Mouse (Mus musculus): Measurements from ENCODE around the gene Plbd1. TPM values are rescaled to one million over a fixed set of nuclear protein-coding genes. Genes with fewer than 3 reads are reported as not detected.

Gene Plbd1
- polyA plus RNA-seq (2014; fragmentation: Nextera tagmentation; extraction: Ambion mirVana): 2.7 and 4.0 TPM in 2 replicates

GRCm38 (mm10) chr6:136661706-136662016 lies at the start of gene Plbd1:
Plbd1 (minus strand) TSS chr6:136661928.
- no peaks in the 10 kb centered on the region for H3K36me3 ChIP-seq (ENCODE audit: control insufficient read depth, insufficient read depth, low read length)
- peaks cover 8% of the 10 kb centered on the region for H3K4me1 ChIP-seq (ENCODE audit: control insufficient read depth, insufficient read depth, low read length)
- WGBS: 3% methylated on average over 19 of the region's 19 CpGs
- H3K4me2 ChIP-seq (replicated peaks; ENCODE audit: low read depth, low read length): peak within 1 kb of the TSS; percentile 58
- H3K27ac ChIP-seq (ENCODE audit: low read depth, low read length): no peak within 1 kb of the TSS
- no peaks in the 10 kb centered on the region for H3K9me3 ChIP-seq (ENCODE audit: control insufficient read depth, low read length)
- peak within 1 kb of the TSS; percentile 38 for H3K4me3 ChIP-seq (ENCODE audit: low read length)
- peak; percentile 62 for ATAC-seq (ENCODE audit: low FRiP score, low TSS enrichment)
- H3K9ac ChIP-seq (ENCODE audit: low read depth, low read length): peak within 1 kb of the TSS; percentile 37; the same call in 1 of the 2 replicates
- H3K27me3 ChIP-seq (ENCODE audit: control insufficient read depth, insufficient read depth, low read length): peaks cover 28% of the 10 kb centered on the region

GRCm38 (mm10) chr6:136710408-136710807 lies 48.7 kb upstream of the Plbd1 start:
- Histone ChIP-seq H3K4me1 (ENCODE audit: control insufficient read depth, insufficient read depth, low read length) (no peaks in the 10 kb centered on the region), H3K27ac (ENCODE audit: low read depth, low read length) (no peak overlapping the region), H3K4me3 (ENCODE audit: low read length) (no peak overlapping the region), H3K9me3 (ENCODE audit: control insufficient read depth, low read length) (no peaks in the 10 kb centered on the region), H3K36me3 (ENCODE audit: control insufficient read depth, insufficient read depth, low read length) (no peaks in the 10 kb centered on the region), H3K9ac (ENCODE audit: low read depth, low read length) (no peak overlapping the region), H3K4me2 (replicated peaks; ENCODE audit: low read depth, low read length) (no peak overlapping the region), H3K27me3 (ENCODE audit: control insufficient read depth, insufficient read depth, low read length) (no peaks in the 10 kb centered on the region)
- 88% methylated on average over 5 of the region's 5 CpGs for WGBS
- ATAC-seq (ENCODE audit: low FRiP score, low TSS enrichment): no peak

- Histone ChIP-seq H3K36me3 (ENCODE audit: control insufficient read depth, insufficient read depth, low read length) (no peaks in the 10 kb centered on the region), H3K9ac (ENCODE audit: low read depth, low read length) (no peak overlapping the region), H3K27me3 (ENCODE audit: control insufficient read depth, insufficient read depth, low read length) (no peaks in the 10 kb centered on the region), H3K4me2 (replicated peaks; ENCODE audit: low read depth, low read length) (no peak overlapping the region), H3K9me3 (ENCODE audit: control insufficient read depth, low read length) (no peaks in the 10 kb centered on the region), H3K4me3 (ENCODE audit: low read length) (no peak overlapping the region), H3K4me1 (ENCODE audit: control insufficient read depth, insufficient read depth, low read length) (no peaks in the 10 kb centered on the region), H3K27ac (ENCODE audit: low read depth, low read length) (no peak overlapping the region)
- no peak for ATAC-seq (ENCODE audit: low FRiP score, low TSS enrichment)
- 86% methylated on average over 6 of the region's 6 CpGs for WGBS
These were observed 46.9 kb upstream of the Plbd1 start for GRCm38 (mm10) chr6:136708597-136708996.

GRCm38 (mm10) chr6:136701878-136702277 lies 40.1 kb upstream of the Plbd1 start:
- H3K27me3 ChIP-seq (ENCODE audit: control insufficient read depth, insufficient read depth, low read length): no peaks in the 10 kb centered on the region
- H3K9me3 ChIP-seq (ENCODE audit: control insufficient read depth, low read length): no peaks in the 10 kb centered on the region
- H3K36me3 ChIP-seq (ENCODE audit: control insufficient read depth, insufficient read depth, low read length): no peaks in the 10 kb centered on the region
- H3K9ac ChIP-seq (ENCODE audit: low read depth, low read length): no peak overlapping the region
- no peak overlapping the region for H3K27ac ChIP-seq (ENCODE audit: low read depth, low read length)
- H3K4me3 ChIP-seq (ENCODE audit: low read length): no peak overlapping the region
- WGBS: 89% methylated on average over 3 of the region's 3 CpGs
- H3K4me1 ChIP-seq (ENCODE audit: control insufficient read depth, insufficient read depth, low read length): no peaks in the 10 kb centered on the region
- H3K4me2 ChIP-seq (replicated peaks; ENCODE audit: low read depth, low read length): no peak overlapping the region
- ATAC-seq (ENCODE audit: low FRiP score, low TSS enrichment): no peak

GRCm38 (mm10) chr6:136701185-136701584 lies 39.5 kb upstream of the Plbd1 start:
- Histone ChIP-seq H3K4me2 (replicated peaks; ENCODE audit: low read depth, low read length) (no peak overlapping the region), H3K27me3 (ENCODE audit: control insufficient read depth, insufficient read depth, low read length) (no peaks in the 10 kb centered on the region), H3K9ac (ENCODE audit: low read depth, low read length) (no peak overlapping the region), H3K4me1 (ENCODE audit: control insufficient read depth, insufficient read depth, low read length) (no peaks in the 10 kb centered on the region), H3K36me3 (ENCODE audit: control insufficient read depth, insufficient read depth, low read length) (no peaks in the 10 kb centered on the region), H3K27ac (ENCODE audit: low read depth, low read length) (no peak overlapping the region), H3K9me3 (ENCODE audit: control insufficient read depth, low read length) (no peaks in the 10 kb centered on the region), H3K4me3 (ENCODE audit: low read length) (no peak overlapping the region)
- WGBS: 90% methylated on average over 5 of the region's 5 CpGs
- ATAC-seq (ENCODE audit: low FRiP score, low TSS enrichment): no peak

- Histone ChIP-seq H3K4me2 (replicated peaks; ENCODE audit: low read depth, low read length) (no peak overlapping the region), H3K4me1 (ENCODE audit: control insufficient read depth, insufficient read depth, low read length) (0 out of 2 replicates have a peak, but pooled peaks cover 3% of the 10 kb centered on the region), H3K4me3 (ENCODE audit: low read length) (no peak overlapping the region), H3K27ac (ENCODE audit: low read depth, low read length) (no peak overlapping the region), H3K9me3 (ENCODE audit: control insufficient read depth, low read length) (peaks cover 2% of the 10 kb centered on the region; the same call in 1 of the 2 replicates), H3K27me3 (ENCODE audit: control insufficient read depth, insufficient read depth, low read length) (no peaks in the 10 kb centered on the region), H3K9ac (ENCODE audit: low read depth, low read length) (no peak overlapping the region), H3K36me3 (ENCODE audit: control insufficient read depth, insufficient read depth, low read length) (no peaks in the 10 kb centered on the region)
- WGBS: 97% methylated on average over 6 of the region's 6 CpGs
- ATAC-seq (ENCODE audit: low FRiP score, low TSS enrichment): no peak
These were observed 29.6 kb upstream of the Plbd1 start for GRCm38 (mm10) chr6:136691314-136691713.

GRCm38 (mm10) chr6:136690527-136690926 lies 28.8 kb upstream of the Plbd1 start:
- no peak overlapping the region for H3K27ac ChIP-seq (ENCODE audit: low read depth, low read length)
- peaks cover 2% of the 10 kb centered on the region; the same call in 1 of the 2 replicates for H3K9me3 ChIP-seq (ENCODE audit: control insufficient read depth, low read length)
- H3K9ac ChIP-seq (ENCODE audit: low read depth, low read length): no peak overlapping the region
- H3K4me2 ChIP-seq (replicated peaks; ENCODE audit: low read depth, low read length): no peak overlapping the region
- H3K36me3 ChIP-seq (ENCODE audit: control insufficient read depth, insufficient read depth, low read length): no peaks in the 10 kb centered on the region
- ATAC-seq (ENCODE audit: low FRiP score, low TSS enrichment): no peak
- 0 out of 2 replicates have a peak, but pooled peaks cover 3% of the 10 kb centered on the region for H3K4me1 ChIP-seq (ENCODE audit: control insufficient read depth, insufficient read depth, low read length)
- 90% methylated on average over 5 of the region's 5 CpGs for WGBS
- H3K4me3 ChIP-seq (ENCODE audit: low read length): no peak overlapping the region
- H3K27me3 ChIP-seq (ENCODE audit: control insufficient read depth, insufficient read depth, low read length): no peaks in the 10 kb centered on the region

- Histone ChIP-seq H3K9ac (ENCODE audit: low read depth, low read length) (no peak overlapping the region), H3K27ac (ENCODE audit: low read depth, low read length) (no peak overlapping the region), H3K4me1 (ENCODE audit: control insufficient read depth, insufficient read depth, low read length) (0 out of 2 replicates have a peak, but pooled peaks cover 3% of the 10 kb centered on the region), H3K27me3 (ENCODE audit: control insufficient read depth, insufficient read depth, low read length) (no peaks in the 10 kb centered on the region), H3K9me3 (ENCODE audit: control insufficient read depth, low read length) (peaks cover 2% of the 10 kb centered on the region; the same call in 1 of the 2 replicates), H3K36me3 (ENCODE audit: control insufficient read depth, insufficient read depth, low read length) (no peaks in the 10 kb centered on the region), H3K4me3 (ENCODE audit: low read length) (no peak overlapping the region), H3K4me2 (replicated peaks; ENCODE audit: low read depth, low read length) (no peak overlapping the region)
- peak; percentile 55; the same call in 1 of the 2 replicates for ATAC-seq (ENCODE audit: low FRiP score, low TSS enrichment)
- WGBS: 55% methylated on average over 15 of the region's 15 CpGs
These were observed 28.2 kb upstream of the Plbd1 start for GRCm38 (mm10) chr6:136689790-136690413.

GRCm38 (mm10) chr6:136685433-136685832 lies 23.7 kb upstream of the Plbd1 start:
- H3K4me2 ChIP-seq (replicated peaks; ENCODE audit: low read depth, low read length): no peak overlapping the region
- 50% methylated on average over 5 of the region's 5 CpGs for WGBS
- ATAC-seq (ENCODE audit: low FRiP score, low TSS enrichment): 0 out of 2 replicates have a peak, but pooled peaks have one; percentile 55

More at GRCm38 (mm10) chr6:136685433-136685832, 23.7 kb upstream of the Plbd1 start:
- H3K36me3 ChIP-seq (ENCODE audit: control insufficient read depth, insufficient read depth, low read length): no peaks in the 10 kb centered on the region
- no peak overlapping the region for H3K9ac ChIP-seq (ENCODE audit: low read depth, low read length)
- no peak overlapping the region for H3K27ac ChIP-seq (ENCODE audit: low read depth, low read length)
- no peak overlapping the region for H3K4me3 ChIP-seq (ENCODE audit: low read length)
- no peaks in the 10 kb centered on the region for H3K9me3 ChIP-seq (ENCODE audit: control insufficient read depth, low read length)
- no peaks in the 10 kb centered on the region for H3K27me3 ChIP-seq (ENCODE audit: control insufficient read depth, insufficient read depth, low read length)
- 0 out of 2 replicates have a peak, but pooled peaks cover 3% of the 10 kb centered on the region for H3K4me1 ChIP-seq (ENCODE audit: control insufficient read depth, insufficient read depth, low read length)
